Mouse (Mus musculus): Measurements from ENCODE around the gene Chrnb4. TPM values are rescaled to one million over a fixed set of nuclear protein-coding genes. Genes with fewer than 3 reads are reported as not detected.

The Chrnb4 gene
- total RNA-seq (2017): 0.32 TPM in 1 of 3 replicates, not detected in the others

GRCm38 (mm10) chr9:55048211-55048880 lies at the start of gene Chrnb4:
Gene Chrnb4 (minus strand): TSS chr9:55048779.
- ATAC-seq (replicated peaks; ENCODE audit: insufficient number of reproducible peaks, low FRiP score, low TSS enrichment, poor library complexity, severe bottlenecking): no peak

- no peak for ATAC-seq (replicated peaks; ENCODE audit: insufficient number of reproducible peaks, low FRiP score, low TSS enrichment, poor library complexity, severe bottlenecking)
Observed at GRCm38 (mm10) chr9:55096870-55097269, 48.3 kb upstream of the Chrnb4 start.

GRCm38 (mm10) chr9:55096033-55096432 lies 47.5 kb upstream of the Chrnb4 start:
- ATAC-seq (replicated peaks; ENCODE audit: insufficient number of reproducible peaks, low FRiP score, low TSS enrichment, poor library complexity, severe bottlenecking): no peak

GRCm38 (mm10) chr9:55090141-55090540 lies 41.6 kb upstream of the Chrnb4 start:
- no peak for ATAC-seq (replicated peaks; ENCODE audit: insufficient number of reproducible peaks, low FRiP score, low TSS enrichment, poor library complexity, severe bottlenecking)

GRCm38 (mm10) chr9:55089226-55089625 lies 40.6 kb upstream of the Chrnb4 start:
- ATAC-seq (replicated peaks; ENCODE audit: insufficient number of reproducible peaks, low FRiP score, low TSS enrichment, poor library complexity, severe bottlenecking): no peak

- ATAC-seq (replicated peaks; ENCODE audit: insufficient number of reproducible peaks, low FRiP score, low TSS enrichment, poor library complexity, severe bottlenecking): no peak
Observed at GRCm38 (mm10) chr9:55083154-55083913, 34.8 kb upstream of the Chrnb4 start.

- ATAC-seq (replicated peaks; ENCODE audit: insufficient number of reproducible peaks, low FRiP score, low TSS enrichment, poor library complexity, severe bottlenecking): no peak
Observed at GRCm38 (mm10) chr9:55067965-55068265, 19.3 kb upstream of the Chrnb4 start.

GRCm38 (mm10) chr9:55067260-55067964 lies 18.8 kb upstream of the Chrnb4 start:
- ATAC-seq (replicated peaks; ENCODE audit: insufficient number of reproducible peaks, low FRiP score, low TSS enrichment, poor library complexity, severe bottlenecking): no peak

GRCm38 (mm10) chr9:55065241-55065640 lies 16.7 kb upstream of the Chrnb4 start:
- no peak for ATAC-seq (replicated peaks; ENCODE audit: insufficient number of reproducible peaks, low FRiP score, low TSS enrichment, poor library complexity, severe bottlenecking)

- no peak for ATAC-seq (replicated peaks; ENCODE audit: insufficient number of reproducible peaks, low FRiP score, low TSS enrichment, poor library complexity, severe bottlenecking)
Observed at GRCm38 (mm10) chr9:55058067-55058466, 9.5 kb upstream of the Chrnb4 start.

- ATAC-seq (replicated peaks; ENCODE audit: insufficient number of reproducible peaks, low FRiP score, low TSS enrichment, poor library complexity, severe bottlenecking): no peak
Observed at GRCm38 (mm10) chr9:55055386-55055930, 6.9 kb upstream of the Chrnb4 start.

GRCm38 (mm10) chr9:55046764-55047163 lies 1.8 kb downstream of the Chrnb4 start:
- no peak for ATAC-seq (replicated peaks; ENCODE audit: insufficient number of reproducible peaks, low FRiP score, low TSS enrichment, poor library complexity, severe bottlenecking)

GRCm38 (mm10) chr9:55045001-55045400 lies 3.6 kb downstream of the Chrnb4 start:
- no peak for ATAC-seq (replicated peaks; ENCODE audit: insufficient number of reproducible peaks, low FRiP score, low TSS enrichment, poor library complexity, severe bottlenecking)

- no peak for ATAC-seq (replicated peaks; ENCODE audit: insufficient number of reproducible peaks, low FRiP score, low TSS enrichment, poor library complexity, severe bottlenecking)
Observed at GRCm38 (mm10) chr9:55043688-55044087, 4.9 kb downstream of the Chrnb4 start.

GRCm38 (mm10) chr9:55041389-55041788 lies 7.2 kb downstream of the Chrnb4 start:
- no peak for ATAC-seq (replicated peaks; ENCODE audit: insufficient number of reproducible peaks, low FRiP score, low TSS enrichment, poor library complexity, severe bottlenecking)

- ATAC-seq (replicated peaks; ENCODE audit: insufficient number of reproducible peaks, low FRiP score, low TSS enrichment, poor library complexity, severe bottlenecking): no peak
Observed at GRCm38 (mm10) chr9:55039983-55040382, 8.6 kb downstream of the Chrnb4 start.

- no peak for ATAC-seq (replicated peaks; ENCODE audit: insufficient number of reproducible peaks, low FRiP score, low TSS enrichment, poor library complexity, severe bottlenecking)
Observed at GRCm38 (mm10) chr9:55038948-55039347, 9.6 kb downstream of the Chrnb4 start.

GRCm38 (mm10) chr9:55031435-55032167 lies 17.0 kb downstream of the Chrnb4 start:
- no peak for ATAC-seq (replicated peaks; ENCODE audit: insufficient number of reproducible peaks, low FRiP score, low TSS enrichment, poor library complexity, severe bottlenecking)

GRCm38 (mm10) chr9:55026275-55026663 lies 22.3 kb downstream of the Chrnb4 start, which contains the start of gene Chrna3:
Gene Chrna3 (minus strand): TSS chr9:55026562.
- no peak for ATAC-seq (replicated peaks; ENCODE audit: insufficient number of reproducible peaks, low FRiP score, low TSS enrichment, poor library complexity, severe bottlenecking)
